Mouse (Mus musculus): ENCODE measurements around the gene Gabpb1. TPM values are rescaled to one million over a fixed set of nuclear protein-coding genes. Genes with fewer than 3 reads are reported as not detected.

The Gabpb1 gene
- total and polyA plus RNA-seq, 3 experiments: 23.9 to 50.2 (median 50.1) TPM

GRCm38 (mm10) chr2:126668621-126669252, 7.4 kb downstream of the Gabpb1 start:
- Histone ChIP-seq H3K9me3 (replicated peaks; ENCODE audit: low read length) (no peaks in the 10 kb centered on the region), H3K27me3 (replicated peaks) (no peaks in the 10 kb centered on the region), H3K27ac (ENCODE audit: insufficient read depth, low read depth) (no peak overlapping the region), H3K4me1 (ENCODE audit: control insufficient read depth in 1 of 2, insufficient read depth in 2 of 2) (peaks cover 0 to 33% of the 10 kb centered on the region in 2 experiments; a peak in 2 of 4 replicates), H3K4me2 (ENCODE audit: insufficient read depth, low read depth, poor library complexity, severe bottlenecking) (no peak overlapping the region), H3K4me3 (replicated peaks in 1 of 3; ENCODE audit: low read depth in 2 of 3, low read length in 2 of 3, poor library complexity in 1 of 3) (no peak overlapping the region), H3K9ac (ENCODE audit: insufficient read depth, low read depth) (no peak overlapping the region), H3K36me3 (replicated peaks in 1 of 2; ENCODE audit: control insufficient read depth in 1 of 2, insufficient read depth in 1 of 2, low read length in 1 of 2) (peaks cover 0 to 26% of the 10 kb centered on the region in 2 experiments), H3K79me2 (replicated peaks; ENCODE audit: control insufficient read depth, extremely low read depth, insufficient read depth, poor library complexity, severe bottlenecking) (peaks cover 74% of the 10 kb centered on the region)
- DNase-seq (ENCODE audit: extremely low read depth): no peak
- in situ Hi-C loops (cut with MboI; ENCODE audit: low pct_ligation_motif_present, low pct_unique_long_range_greater_than_20kb, low sequenced_read_pairs): loop anchor here (10.0 kb wide), 1 partner anchor 64 kb away; no protein-coding TSS in a partner anchor
- TF ChIP-seq ZNF384 (IDR thresholded peaks at IDR 0.05; ENCODE audit: low read depth, low read length) (no peak), HCFC1 (IDR thresholded peaks at IDR 0.05; ENCODE audit: low read depth, low read length) (no peak), MAX (IDR thresholded peaks at IDR 0.05; ENCODE audit: low read length) (no peak), MEF2A (IDR thresholded peaks at IDR 0.05; ENCODE audit: borderline replicate concordance, low read depth, low read length) (no peak), MAZ (IDR thresholded peaks at IDR 0.05; ENCODE audit: low read depth, low read length) (no peak), USF2 (conservative IDR thresholded peaks at IDR 0.05; ENCODE audit: low read depth, low read length) (no peak), POLR2AphosphoS2 (IDR thresholded peaks at IDR 0.05; ENCODE audit: low read depth, low read length) (no peak), POLR2A (IDR thresholded peaks at IDR 0.05; ENCODE audit: low read depth, low read length) (no peak)
- dilution Hi-C loops (cut with MboI; ENCODE audit: extremely low pct_ligation_motif_present, extremely low pct_unique_long_range_greater_than_20kb, low sequenced_read_pairs): no loop called here

- no peaks in the 10 kb centered on the region for H3K27me3 ChIP-seq (replicated peaks)
- H3K79me2 ChIP-seq (replicated peaks; ENCODE audit: control insufficient read depth, extremely low read depth, insufficient read depth, poor library complexity, severe bottlenecking): peaks cover 57% of the 10 kb centered on the region
- no peak overlapping the region for H3K4me3 ChIP-seq (replicated peaks in 1 of 3; ENCODE audit: low read depth in 2 of 3, low read length in 2 of 3, poor library complexity in 1 of 3)
- TF ChIP-seq MAZ (IDR thresholded peaks at IDR 0.05; ENCODE audit: low read depth, low read length) (no peak), MEF2A (IDR thresholded peaks at IDR 0.05; ENCODE audit: borderline replicate concordance, low read depth, low read length) (peak; percentile 46; the same call in 1 of the 2 replicates)
- dilution Hi-C loops (cut with MboI; ENCODE audit: extremely low pct_ligation_motif_present, extremely low pct_unique_long_range_greater_than_20kb, low sequenced_read_pairs): no loop called here
- H3K27ac ChIP-seq (ENCODE audit: insufficient read depth, low read depth): no peak overlapping the region
- in situ Hi-C loops (cut with MboI; ENCODE audit: low pct_ligation_motif_present, low pct_unique_long_range_greater_than_20kb, low sequenced_read_pairs): loop anchor here (10.0 kb wide), 1 partner anchor 61 kb away; no protein-coding TSS in a partner anchor
- H3K9ac ChIP-seq (ENCODE audit: insufficient read depth, low read depth): no peak overlapping the region
- H3K36me3 ChIP-seq (replicated peaks in 1 of 2; ENCODE audit: control insufficient read depth in 1 of 2, insufficient read depth in 1 of 2, low read length in 1 of 2): peaks cover 0 to 28% of the 10 kb centered on the region in 2 experiments
- H3K9me3 ChIP-seq (replicated peaks; ENCODE audit: low read length): no peaks in the 10 kb centered on the region
- peaks cover 0 to 16% of the 10 kb centered on the region in 2 experiments; a peak in 2 of 4 replicates for H3K4me1 ChIP-seq (ENCODE audit: control insufficient read depth in 1 of 2, insufficient read depth in 2 of 2)
- H3K4me2 ChIP-seq (ENCODE audit: insufficient read depth, low read depth, poor library complexity, severe bottlenecking): no peak overlapping the region
- DNase-seq (ENCODE audit: extremely low read depth): peak; percentile 16
Observed at GRCm38 (mm10) chr2:126665984-126666383, 10.2 kb downstream of the Gabpb1 start.

- H3K27ac ChIP-seq (ENCODE audit: insufficient read depth, low read depth): no peak overlapping the region
- peaks cover 0 to 25% of the 10 kb centered on the region in 2 experiments; a peak in 2 of 4 replicates for H3K4me1 ChIP-seq (ENCODE audit: control insufficient read depth in 1 of 2, insufficient read depth in 2 of 2)
- H3K36me3 ChIP-seq (replicated peaks in 1 of 2; ENCODE audit: control insufficient read depth in 1 of 2, insufficient read depth in 1 of 2, low read length in 1 of 2): peaks cover 0 to 19% of the 10 kb centered on the region in 2 experiments
- peak; percentile 59 for DNase-seq (ENCODE audit: extremely low read depth)
- TF ChIP-seq RCOR1 (conservative IDR thresholded peaks at IDR 0.05; ENCODE audit: low read depth, low read length) (no peak), RAD21 (IDR thresholded peaks at IDR 0.05; ENCODE audit: low read depth, low read length) (peak; percentile 75), GABPA (IDR thresholded peaks at IDR 0.05; ENCODE audit: insufficient replicate concordance, low read depth, low read length) (no peak), ZKSCAN1 (IDR thresholded peaks at IDR 0.05; ENCODE audit: borderline replicate concordance, low read depth, low read length) (no peak), ZNF384 (IDR thresholded peaks at IDR 0.05; ENCODE audit: low read depth, low read length) (no peak), SMC3 (IDR thresholded peaks at IDR 0.05; ENCODE audit: low read depth, low read length) (peak; percentile 62), TBP (conservative IDR thresholded peaks at IDR 0.05; ENCODE audit: low read depth, low read length) (no peak), ETS1 (conservative IDR thresholded peaks at IDR 0.05; ENCODE audit: low read depth, low read length) (no peak), MAX (IDR thresholded peaks at IDR 0.05; ENCODE audit: low read length) (no peak), HCFC1 (IDR thresholded peaks at IDR 0.05; ENCODE audit: low read depth, low read length) (no peak), CTCF (conservative IDR thresholded peaks at IDR 0.05 in 1 of 2, IDR thresholded peaks at IDR 0.05 in 1 of 2; ENCODE audit: low read depth in 2 of 2, low read length in 2 of 2) (peak in 1 of 2 experiments; percentile 84; a peak in 2 of 4 replicates), EP300 (IDR thresholded peaks at IDR 0.05; ENCODE audit: low read length) (no peak), UBTF (IDR thresholded peaks at IDR 0.05; ENCODE audit: low read depth, low read length) (no peak), JUND (conservative IDR thresholded peaks at IDR 0.05; ENCODE audit: low read depth, low read length) (no peak), POLR2AphosphoS2 (IDR thresholded peaks at IDR 0.05; ENCODE audit: low read depth, low read length) (no peak)
- H3K4me3 ChIP-seq (replicated peaks in 1 of 3; ENCODE audit: low read depth in 2 of 3, low read length in 2 of 3, poor library complexity in 1 of 3): no peak overlapping the region
- H3K9ac ChIP-seq (ENCODE audit: insufficient read depth, low read depth): no peak overlapping the region
- dilution Hi-C loops (cut with MboI; ENCODE audit: extremely low pct_ligation_motif_present, extremely low pct_unique_long_range_greater_than_20kb, low sequenced_read_pairs) (no loop called here), in situ Hi-C loops (cut with MboI; ENCODE audit: low pct_ligation_motif_present, low pct_unique_long_range_greater_than_20kb, low sequenced_read_pairs) (loop anchor here (10.0 kb wide), 1 partner anchor 59 kb away; no protein-coding TSS in a partner anchor)
- H3K4me2 ChIP-seq (ENCODE audit: insufficient read depth, low read depth, poor library complexity, severe bottlenecking): no peak overlapping the region
- H3K79me2 ChIP-seq (replicated peaks; ENCODE audit: control insufficient read depth, extremely low read depth, insufficient read depth, poor library complexity, severe bottlenecking): peaks cover 37% of the 10 kb centered on the region
- no peaks in the 10 kb centered on the region for H3K9me3 ChIP-seq (replicated peaks; ENCODE audit: low read length)
- H3K27me3 ChIP-seq (replicated peaks): no peaks in the 10 kb centered on the region
Observed at GRCm38 (mm10) chr2:126663481-126663880, 12.7 kb downstream of the Gabpb1 start.
